Mouse (Mus musculus) CD4-positive, CD25-positive, alpha-beta regulatory T cell, adult 2 months (primary cell): ENCODE measurements around the gene Actr5.

ENCODE experiments used
- DNase-seq: peaks from one replicate; pipeline ENCODE4 v3.0.0-alpha.2; 2012; ENCODE audit warnings: low read depth, low spot score

The Actr5 gene

DNA sequence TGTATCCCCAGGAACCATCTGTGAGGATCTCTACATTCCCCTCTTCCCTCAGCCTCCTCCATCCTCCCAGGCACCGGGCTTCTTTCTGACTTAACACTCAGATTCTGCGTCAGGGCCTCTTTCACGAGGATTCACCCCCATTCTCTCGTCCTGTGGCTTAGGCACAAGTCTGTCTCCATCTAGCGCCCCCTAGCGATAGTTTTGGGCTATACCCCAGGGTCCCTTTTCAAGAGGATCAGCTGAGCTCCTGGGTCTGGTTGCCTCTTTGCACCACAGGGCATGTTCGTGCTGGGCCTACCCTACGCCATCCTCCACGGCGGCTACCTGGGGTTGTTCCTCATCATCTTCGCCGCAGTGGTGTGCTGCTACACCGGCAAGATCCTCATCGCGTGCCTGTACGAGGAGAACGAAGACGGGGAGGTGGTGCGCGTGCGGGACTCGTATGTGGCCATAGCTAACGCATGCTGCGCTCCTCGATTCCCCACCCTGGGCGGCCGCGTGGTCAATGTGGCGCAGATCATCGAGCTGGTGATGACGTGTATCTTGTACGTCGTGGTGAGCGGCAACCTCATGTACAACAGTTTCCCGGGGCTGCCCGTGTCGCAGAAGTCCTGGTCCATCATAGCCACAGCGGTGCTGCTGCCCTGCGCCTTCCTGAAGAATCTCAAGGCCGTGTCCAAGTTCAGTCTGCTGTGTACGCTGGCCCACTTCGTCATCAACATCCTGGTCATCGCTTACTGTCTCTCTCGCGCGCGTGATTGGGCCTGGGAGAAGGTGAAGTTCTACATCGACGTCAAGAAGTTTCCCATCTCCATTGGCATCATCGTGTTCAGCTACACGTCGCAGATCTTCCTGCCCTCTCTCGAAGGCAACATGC lies 10.9 kb upstream of the Actr5 start:
- peak; percentile 89 for DNase-seq

DNA sequence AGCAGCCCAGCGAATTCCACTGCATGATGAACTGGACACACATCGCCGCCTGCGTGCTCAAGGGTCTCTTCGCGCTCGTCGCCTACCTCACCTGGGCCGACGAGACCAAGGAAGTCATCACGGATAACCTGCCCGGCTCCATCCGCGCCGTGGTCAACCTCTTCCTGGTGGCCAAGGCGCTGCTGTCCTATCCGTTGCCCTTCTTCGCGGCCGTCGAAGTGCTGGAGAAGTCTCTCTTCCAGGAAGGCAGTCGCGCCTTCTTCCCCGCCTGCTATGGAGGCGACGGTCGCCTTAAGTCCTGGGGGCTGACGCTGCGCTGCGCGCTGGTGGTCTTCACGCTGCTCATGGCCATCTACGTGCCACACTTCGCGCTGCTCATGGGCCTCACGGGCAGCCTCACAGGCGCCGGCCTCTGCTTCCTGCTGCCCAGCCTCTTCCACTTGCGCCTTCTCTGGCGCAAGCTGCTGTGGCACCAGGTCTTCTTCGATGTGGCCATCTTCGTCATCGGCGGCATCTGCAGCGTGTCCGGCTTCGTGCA lies 10.2 kb upstream of the Actr5 start:
- peak; percentile 23 for DNase-seq

DNA sequence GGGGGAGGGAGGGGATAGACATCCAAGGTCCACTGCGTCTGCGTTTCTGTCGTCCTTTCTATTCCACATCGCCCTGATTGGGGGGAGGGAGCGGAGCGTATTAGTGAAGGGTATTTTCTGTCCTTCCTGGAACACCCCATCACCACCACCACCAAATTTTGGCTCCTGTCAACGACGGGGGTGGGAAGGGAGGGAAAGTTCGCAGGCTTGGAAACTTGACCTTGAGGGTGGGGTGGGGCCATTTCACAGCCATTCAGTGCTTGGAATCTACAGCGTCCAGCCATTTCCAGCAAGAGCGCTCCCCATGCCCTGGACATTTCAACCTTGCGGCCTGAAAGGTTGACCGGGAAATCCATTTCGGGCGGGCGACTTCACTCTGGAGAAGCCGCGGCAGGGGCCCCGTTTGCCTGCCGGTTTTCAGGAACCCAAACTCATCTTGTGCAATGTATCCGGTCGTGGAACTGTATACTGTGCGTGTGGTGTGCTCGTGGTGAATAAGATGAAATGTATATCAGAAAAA lies 9.5 kb upstream of the Actr5 start:
- no peak for DNase-seq

DNA sequence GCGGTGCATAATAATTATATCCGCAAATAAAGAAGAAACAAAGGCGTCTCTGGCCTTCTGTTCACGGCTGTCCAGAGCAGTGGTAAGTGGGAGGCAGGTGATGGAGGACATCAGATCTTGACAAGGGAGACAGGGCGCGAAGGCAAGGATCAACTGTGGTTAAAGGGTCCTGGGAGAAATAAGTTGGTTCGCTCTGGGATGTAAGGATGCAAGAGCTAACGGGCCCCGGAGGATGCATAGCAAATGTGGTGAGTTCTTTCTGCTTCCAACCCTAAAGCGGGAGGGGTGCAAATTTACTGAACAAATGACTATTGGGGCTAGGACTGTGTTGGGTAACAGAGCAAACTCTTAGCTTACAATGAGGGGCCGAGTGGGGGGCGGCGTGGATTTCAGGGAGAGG lies 9.0 kb upstream of the Actr5 start:
- no peak for DNase-seq

- DNase-seq: peak; percentile 38
Measured at GRCm38 (mm10) chr2:158616296-158616695, 8.4 kb upstream of the Actr5 start.

DNA sequence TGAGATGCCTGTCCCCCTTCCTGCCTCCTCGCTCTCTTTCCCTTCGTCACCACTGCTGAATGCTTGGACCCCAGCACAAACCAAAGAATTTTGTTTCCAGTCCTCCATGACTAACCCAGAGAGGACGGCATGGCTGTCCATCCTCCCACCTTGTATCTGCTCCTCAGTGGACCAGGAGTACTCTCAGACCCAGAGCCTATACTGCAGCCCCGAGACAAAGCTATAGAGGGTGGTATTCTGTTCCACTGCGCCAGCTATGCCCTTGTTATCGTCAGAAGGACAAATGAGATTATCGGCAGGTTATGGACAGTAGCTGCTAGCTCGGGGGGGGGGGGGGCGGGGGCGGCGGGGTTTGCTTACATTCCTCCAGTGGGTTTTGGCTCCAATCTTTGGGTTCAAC lies 7.9 kb upstream of the Actr5 start:
- no peak for DNase-seq

GRCm38 (mm10) chr2:158625231-158625630 lies 543 bp downstream of the Actr5 start:
- peak; percentile 51 for DNase-seq

GRCm38 (mm10) chr2:158625697-158626096 lies 1.0 kb downstream of the Actr5 start:
- no peak for DNase-seq

- DNase-seq: no peak
Measured at GRCm38 (mm10) chr2:158628858-158629257, 4.2 kb downstream of the Actr5 start.

- peak; percentile 37 for DNase-seq
Measured at GRCm38 (mm10) chr2:158629414-158629813, 4.7 kb downstream of the Actr5 start.

DNA sequence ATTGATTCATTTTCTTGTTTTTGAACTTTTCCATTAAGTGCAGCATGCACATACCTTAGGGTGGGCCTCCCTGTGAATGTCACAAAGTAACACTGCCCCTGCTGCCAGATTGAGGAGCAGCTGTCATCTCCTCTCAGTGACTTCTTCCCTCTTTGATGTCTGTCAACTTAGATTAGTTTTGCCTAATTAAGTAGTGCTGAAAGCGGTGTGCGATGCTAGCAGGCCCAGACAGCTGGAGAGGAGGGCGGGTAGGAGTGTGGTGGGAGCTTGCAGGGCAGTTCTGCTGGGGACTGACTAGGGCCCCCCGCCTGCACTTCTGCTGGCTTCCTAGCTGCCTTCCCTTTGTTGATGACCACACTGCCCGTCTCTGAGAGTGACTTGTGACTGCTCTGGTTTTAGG lies 7.2 kb downstream of the Actr5 start:
- DNase-seq: no peak

GRCm38 (mm10) chr2:158641869-158642268 lies 17.2 kb downstream of the Actr5 start:
- peak; percentile 81 for DNase-seq

DNA sequence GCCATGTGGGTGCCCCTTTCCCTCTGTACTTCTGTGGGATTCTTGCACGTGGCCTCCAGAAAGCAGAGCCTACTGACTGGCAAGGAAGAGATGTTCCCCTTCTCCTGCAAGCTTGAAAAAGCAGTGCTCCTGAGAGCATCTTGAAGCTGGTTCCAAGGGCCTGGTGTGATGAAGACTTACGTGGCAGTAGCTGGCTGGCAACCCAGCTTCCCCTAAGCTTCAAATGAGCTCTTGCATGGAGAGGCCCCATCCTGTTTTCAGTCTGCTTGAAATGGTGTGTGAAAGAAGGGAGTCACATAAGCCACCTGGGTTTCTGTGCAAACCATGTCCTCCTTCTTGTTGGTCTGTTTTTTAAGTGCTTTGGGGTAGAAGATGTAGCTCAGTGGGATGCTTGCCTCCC lies 17.9 kb downstream of the Actr5 start:
- no peak for DNase-seq

- no peak for DNase-seq
Measured at GRCm38 (mm10) chr2:158643791-158644190, 19.1 kb downstream of the Actr5 start.

- no peak for DNase-seq
Measured at GRCm38 (mm10) chr2:158651159-158651908, 26.6 kb downstream of the Actr5 start.

GRCm38 (mm10) chr2:158652985-158653384 lies 28.3 kb downstream of the Actr5 start:
- DNase-seq: peak; percentile 90

- no peak for DNase-seq
Measured at GRCm38 (mm10) chr2:158654717-158655116, 30.0 kb downstream of the Actr5 start.

- no peak for DNase-seq
Measured at GRCm38 (mm10) chr2:158655806-158656205, 31.1 kb downstream of the Actr5 start.

GRCm38 (mm10) chr2:158658822-158659221 lies 34.1 kb downstream of the Actr5 start:
- no peak for DNase-seq

DNA sequence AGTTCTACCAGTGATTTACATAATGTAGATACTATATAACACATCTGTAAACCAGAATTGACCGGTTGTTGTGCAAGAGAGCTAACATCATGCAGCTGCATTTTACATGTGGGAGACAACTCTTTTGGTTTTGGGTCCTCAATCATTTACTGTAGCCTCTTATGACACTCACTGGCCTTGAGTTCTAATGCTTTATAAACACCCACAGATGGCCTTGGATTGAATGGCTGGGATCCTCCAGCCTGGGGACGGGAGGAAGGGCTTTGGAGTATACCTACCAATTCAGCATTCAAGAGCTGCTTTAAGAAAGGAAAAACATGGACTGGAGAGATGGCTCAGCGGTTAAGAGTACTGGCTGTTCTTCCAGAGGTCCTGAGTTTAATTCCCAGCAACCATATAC lies 34.7 kb downstream of the Actr5 start:
- DNase-seq: no peak

GRCm38 (mm10) chr2:158665098-158665497 lies 40.4 kb downstream of the Actr5 start, which contains the start of gene Ppp1r16b:
Gene Ppp1r16b, plus strand, starts transcription at chr2:158665398.
- no peak for DNase-seq
